Mouse (Mus musculus) C3H10T1/2 (cell line): ENCODE results near the gene Fam126b. TPM values are rescaled to one million over a fixed set of nuclear protein-coding genes. Genes with fewer than 3 reads are reported as not detected.

Experiments used
- polyA plus RNA-seq, 2 experiments: library from polyadenylated mRNA; unstranded; fragments of >200 nt; fragmentation: generic; extraction: Trizol; gene quantifications; one replicate each; pipeline ENCODE4 v1.2.1; 2012; ENCODE audit warnings: missing spikeins in 2 of 2

Fam126b gene
- under 1 TPM; 0.07 to 0.39 TPM for polyA plus RNA-seq

GRCm38 (mm10) chr1:58586171-58586997 lies at the start of gene Fam126b, which contains the start of gene Ndufb3:
Gene Fam126b, minus strand, starts transcription at chr1:58586323.
Gene Ndufb3, plus strand, starts transcription at chr1:58586384.

GRCm38 (mm10) chr1:58504577-58505254 lies 81.4 kb downstream of the Fam126b start, which contains the start of gene Orc2:
Gene Orc2, minus strand, starts transcription at chr1:58505109.

Other genes with a start within 250 kb of the Fam126b start
- 10 to 100 TPM in 1 of 2 experiments, 1 to 10 TPM in 1; 3.3 to 22.1 TPM for gene Bzw1, start 193.4 kb downstream of the Fam126b start, polyA plus RNA-seq
- gene Clk1, start 162.3 kb downstream of the Fam126b start, polyA plus RNA-seq, result 10 to 100 TPM in 1 of 2 experiments, under 1 TPM in 1; 0.91 to 19.6 TPM
- gene Nif3l1, start 141.2 kb downstream of the Fam126b start, polyA plus RNA-seq, result 10 to 100 TPM; 19.8 to 24.7 TPM
- gene Ppil3, start 140.8 kb downstream of the Fam126b start, polyA plus RNA-seq, result 10 to 100 TPM; 35.9 to 59.4 TPM
- gene Orc2, start 81.2 kb downstream of the Fam126b start, polyA plus RNA-seq, result 1 to 10 TPM in 1 of 2 experiments, under 1 TPM in 1; 0.70 to 5.2 TPM
- 100 to 1,000 TPM in 1 of 2 experiments, 10 to 100 TPM in 1; 58.4 to 123 TPM for gene Ndufb3, start 61 bp upstream of the Fam126b start, polyA plus RNA-seq
- gene Als2cr12, start 109.7 kb upstream of the Fam126b start, polyA plus RNA-seq, result under 1 TPM; 0.02 to 0.05 TPM
- 10 to 100 TPM; 18.6 to 33.0 TPM for gene Cflar, start 125.2 kb upstream of the Fam126b start, polyA plus RNA-seq
- gene Casp8, start 209.1 kb upstream of the Fam126b start, polyA plus RNA-seq, result 10 to 100 TPM in 1 of 2 experiments, 1 to 10 TPM in 1; 1.7 to 13.7 TPM